Mouse (Mus musculus) limb, embryonic 14.5 days (tissue): ENCODE results near the gene Luzp1. TPM values are rescaled to one million over a fixed set of nuclear protein-coding genes. Genes with fewer than 3 reads are reported as not detected.

Experiments
- ATAC-seq: fragments of 200-750 bp; cut with Nextera tagmentation; 2 replicates; pipeline ENCODE4 v1.8.0; 2017; ENCODE audit warnings: low read depth, moderate number of reproducible peaks, moderate TSS enrichment; ENCODE audit not compliant: low FRiP score
- DNase-seq: peaks from one replicate; pipeline ENCODE4 v3.0.0-alpha.2; 2015; ENCODE audit warnings: low spot score
- H3K27ac ChIP-seq: fragments of 300-500 bp; sonication (generic); replicated peaks from 2 replicates; pipeline ENCODE4 v1.5.1; 2014; ENCODE audit warnings: low read depth, mild to moderate bottlenecking, low read length, moderate library complexity, mixed read lengths
- H3K27me3 ChIP-seq: fragments of 300-500 bp; sonication (generic); 2 replicates; pipeline ENCODE4 v1.6.1; 2014; ENCODE audit warnings: low read length, mixed read lengths; ENCODE audit not compliant: control insufficient read depth, insufficient read depth
- H3K36me3 ChIP-seq: fragments of 300-500 bp; sonication (generic); 2 replicates; pipeline ENCODE4 v1.6.1; 2014; ENCODE audit warnings: mild to moderate bottlenecking, low read length, moderate library complexity, mixed read lengths; ENCODE audit not compliant: control insufficient read depth, insufficient read depth
- H3K4me1 ChIP-seq: fragments of 300-500 bp; sonication (generic); 2 replicates; pipeline ENCODE4 v1.6.1; 2014; ENCODE audit warnings: antibody characterized with exemption, low read length, mixed read lengths; ENCODE audit not compliant: control insufficient read depth, insufficient read depth
- H3K4me2 ChIP-seq: fragments of 300-500 bp; sonication (generic); replicated peaks from 2 replicates; pipeline ENCODE4 v1.6.1; 2014; ENCODE audit warnings: low read depth, mild to moderate bottlenecking, low read length, moderate library complexity; ENCODE audit not compliant: severe bottlenecking
- H3K4me3 ChIP-seq: fragments of 300-500 bp; sonication (generic); replicated peaks from 2 replicates; pipeline ENCODE4 v1.5.1; 2014; ENCODE audit warnings: low read length
- H3K9ac ChIP-seq: fragments of 300-500 bp; sonication (generic); 2 replicates; pipeline ENCODE4 v1.6.1; 2014; ENCODE audit warnings: mild to moderate bottlenecking, low read depth, low read length, moderate library complexity; ENCODE audit not compliant: severe bottlenecking
- H3K9me3 ChIP-seq: fragments of 300-500 bp; sonication (generic); 2 replicates; pipeline ENCODE4 v1.6.1; 2016; ENCODE audit warnings: low read length; ENCODE audit not compliant: control insufficient read depth
- POLR2A ChIP-seq: fragments of 200-500 bp; IDR thresholded peaks from 2 replicates; pipeline ENCODE4 v1.8.0; 2012; ENCODE audit warnings: inconsistent platforms, mild to moderate bottlenecking, moderate library complexity, borderline replicate concordance; ENCODE audit not compliant: insufficient read depth, insufficient read length; ENCODE audit errors: extremely low read depth
- WGBS: fragments of 180-500 bp; shearing (Covaris S2); extraction: QIAGEN DNeasy Blood & Tissue Kit; methylation state at CpG from one replicate; pipeline ENCODE4 v1.1.7; 2014; 5-methylcytosine and 5-hydroxymethylcytosine counted together
- polyA plus RNA-seq, 2 experiments: library from polyadenylated mRNA; depleted of rRNA in 1 of 2; stranded (reverse) in 1 of 2; unstranded in 1 of 2; fragments of >200 nt; fragmentation: Nextera tagmentation in 1 of 2; extraction: Ambion mirVana in 1 of 2; gene quantifications; 2 replicates each; pipeline versions ENCODE4 v1.2.1 to v1.2.3; 2012 to 2014

Gene Luzp1
- polyA plus RNA-seq, 2 experiments = 21.8 to 112 TPM

DNA sequence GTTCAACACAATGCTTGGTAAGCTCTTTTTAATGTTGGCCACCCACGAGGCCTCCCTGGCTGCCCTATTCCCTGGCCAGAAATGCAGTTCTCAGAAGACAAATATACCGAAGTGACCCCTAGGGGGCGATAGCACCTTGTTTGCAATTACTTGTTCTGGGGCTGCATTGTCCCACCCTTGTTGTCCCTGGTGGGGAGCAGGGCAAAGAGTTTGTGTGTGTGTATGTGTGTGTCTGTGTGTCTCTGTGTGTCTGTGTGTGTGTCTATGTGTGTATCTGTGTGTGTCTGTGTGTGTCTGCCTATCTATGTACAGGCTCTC is 38.2 kb upstream of the Luzp1 start:
- no peaks in the 10 kb centered on the region for H3K36me3 ChIP-seq
- TF ChIP-seq POLR2A = no peak
- ATAC-seq (no peak; the same call in 1 of the 2 replicates), DNase-seq (peak; percentile 68)
- H3K27ac ChIP-seq = no peak overlapping the region
- H3K9ac ChIP-seq = no peak overlapping the region
- 0 out of 2 replicates have a peak, but pooled peaks cover under 1% of the 10 kb centered on the region for H3K27me3 ChIP-seq
- 2% methylated on average over 3 of the region's 3 CpGs for WGBS
- H3K4me2 ChIP-seq = no peak overlapping the region
- peaks cover 9% of the 10 kb centered on the region; the same call in 1 of the 2 replicates for H3K4me1 ChIP-seq
- H3K9me3 ChIP-seq = no peaks in the 10 kb centered on the region
- H3K4me3 ChIP-seq = no peak overlapping the region

DNA sequence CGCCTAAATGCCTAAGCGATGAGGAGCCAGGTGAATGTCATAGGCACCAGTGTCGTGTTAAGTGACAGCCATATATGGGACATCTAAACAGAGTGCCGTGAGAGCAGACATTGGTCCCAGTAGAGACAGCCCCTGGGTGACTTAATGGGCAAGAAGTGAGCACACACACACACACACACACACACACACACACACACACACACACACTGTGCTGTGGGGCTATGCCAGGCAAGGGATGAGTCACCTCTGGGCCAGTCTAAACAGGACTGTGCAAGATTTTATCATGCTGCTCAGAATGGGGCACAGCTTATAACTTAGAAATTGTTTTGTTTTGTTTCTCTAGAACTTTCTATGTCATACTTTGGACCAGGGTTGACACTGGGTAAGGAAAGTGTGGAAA is 35.5 kb upstream of the Luzp1 start:
- Histone ChIP-seq H3K4me3 (no peak overlapping the region), H3K36me3 (no peaks in the 10 kb centered on the region), H3K27ac (no peak overlapping the region), H3K27me3 (no peaks in the 10 kb centered on the region), H3K9ac (no peak overlapping the region), H3K9me3 (no peaks in the 10 kb centered on the region), H3K4me1 (peaks cover 9% of the 10 kb centered on the region; the same call in 1 of the 2 replicates), H3K4me2 (no peak overlapping the region)
- ATAC-seq (no peak), DNase-seq (no peak)
- TF ChIP-seq POLR2A = no peak
- WGBS = 80% methylated on average over 4 of the region's 4 CpGs

DNA sequence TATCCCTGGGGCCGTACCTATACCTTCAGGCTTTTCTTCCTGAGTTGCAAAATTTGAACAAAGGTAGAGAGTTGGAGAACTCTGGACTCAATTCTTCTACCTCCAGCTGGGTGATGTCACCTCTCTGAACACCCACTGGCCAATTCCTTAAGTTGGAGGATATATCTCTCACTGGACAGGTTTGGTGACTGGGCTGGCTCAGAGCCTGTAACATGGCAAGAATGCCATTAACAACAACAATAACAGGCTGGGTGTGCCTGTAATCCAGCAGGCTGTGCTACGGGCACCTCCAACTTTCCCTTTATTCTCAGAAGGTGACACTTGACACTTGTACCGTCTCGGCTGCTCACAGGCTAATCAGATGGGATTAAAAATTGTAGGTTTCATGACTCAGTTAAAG is 30.5 kb upstream of the Luzp1 start:
- WGBS = 42% methylated on average over 4 of the region's 4 CpGs
- H3K27ac ChIP-seq = no peak overlapping the region

GRCm38 (mm10) chr4:136441354-136442043 is 28.1 kb upstream of the Luzp1 start:
- DNase-seq (no peak), ATAC-seq (no peak)
- Histone ChIP-seq H3K36me3 (no peaks in the 10 kb centered on the region), H3K27me3 (no peaks in the 10 kb centered on the region), H3K4me3 (no peak overlapping the region), H3K9me3 (no peaks in the 10 kb centered on the region), H3K4me1 (no peaks in the 10 kb centered on the region), H3K4me2 (no peak overlapping the region), H3K9ac (no peak overlapping the region), H3K27ac (no peak overlapping the region)
- TF ChIP-seq POLR2A = no peak
- WGBS = 87% methylated on average over 15 of the region's 15 CpGs

More for the DNA sequence above, 30.5 kb upstream of the Luzp1 start:
- Histone ChIP-seq H3K27me3 (no peaks in the 10 kb centered on the region), H3K9ac (no peak overlapping the region), H3K36me3 (no peaks in the 10 kb centered on the region), H3K4me1 (no peaks in the 10 kb centered on the region), H3K4me3 (no peak overlapping the region), H3K4me2 (no peak overlapping the region), H3K9me3 (no peaks in the 10 kb centered on the region)
- TF ChIP-seq POLR2A = no peak
- DNase-seq = no peak
- ATAC-seq = no peak

DNA sequence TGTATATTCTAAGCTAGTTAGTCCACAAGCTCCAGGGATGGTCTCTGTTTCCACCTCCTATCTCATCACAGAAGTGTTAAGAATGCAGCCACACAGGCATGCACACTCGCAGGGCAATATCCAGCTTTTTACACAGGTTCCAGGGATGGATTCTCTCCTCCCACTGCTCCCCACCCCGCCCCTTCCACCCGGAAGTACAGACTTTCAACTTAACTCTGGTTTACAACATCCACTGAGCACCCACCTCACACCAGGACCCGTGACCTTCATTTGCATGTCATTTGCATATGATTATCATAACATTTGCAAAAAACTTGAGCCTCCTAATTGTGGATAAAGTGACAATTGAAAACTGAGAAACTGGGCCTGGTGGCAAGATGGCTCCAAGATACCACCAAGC is 25.0 kb upstream of the Luzp1 start:
- Histone ChIP-seq H3K4me2 (no peak overlapping the region), H3K4me1 (no peaks in the 10 kb centered on the region), H3K27ac (no peak overlapping the region), H3K27me3 (no peaks in the 10 kb centered on the region), H3K4me3 (no peak overlapping the region), H3K36me3 (no peaks in the 10 kb centered on the region), H3K9ac (no peak overlapping the region), H3K9me3 (no peaks in the 10 kb centered on the region)
- ATAC-seq (no peak), DNase-seq (no peak)
- no peak for TF ChIP-seq POLR2A
- WGBS = 67% methylated on average over 4 of the region's 4 CpGs
